ENCODE assay signal across 29 mouse cellular contexts in genomic region chr11:76505106-76505505, GRCm38 (mm10).
DNase-seq lines count a peak whose midpoint lies in the region; ATAC-seq and TF ChIP-seq lines count a peak whose summit lies in the region.
"Had no signal": no experiment of that assay in that cellular context is flagged by ENCODE, and none has a peak within 500 bp of the region (broad histone marks: within the 10 kb centered on the region; RNA-seq: fewer than 3 reads in every experiment).

No protein-coding gene starts in this region.

- H3K79me2 ChIP-seq in heart, adult 2 months (replicated peaks; ENCODE audit: control insufficient read depth, insufficient read depth, low read length) = no peaks in the 10 kb centered on the region

- no peak overlapping the region for H3K4me2 ChIP-seq in neural tube, embryonic 14.5 days (ENCODE audit: low read depth, low read length)
- peak overlapping the region; percentile 47; the same call in 1 of the 2 replicates for H3K4me2 ChIP-seq in intestine, postnatal 0 days (replicated peaks; ENCODE audit: low read depth)
- no peak overlapping the region for H3K4me2 ChIP-seq in midbrain, embryonic 16.5 days (ENCODE audit: low read length)
- H3K4me2 ChIP-seq: embryonic facial prominence, embryonic 13.5 days; forebrain, embryonic 15.5 days; heart, embryonic 13.5 days; hindbrain, embryonic 15.5 days; lung, embryonic 15.5 days; midbrain, embryonic 13.5 days had no signal

- H3K9ac ChIP-seq in heart, adult 2 months (ENCODE audit: low read depth, low read length) = no peak overlapping the region
- 0 out of 2 replicates have a peak overlapping the region, but pooled peaks have one; percentile 2 for H3K9ac ChIP-seq in neural tube, embryonic 14.5 days (replicated peaks; ENCODE audit: low read depth, low read length)
- H3K9ac ChIP-seq in intestine, postnatal 0 days (ENCODE audit: low read depth, low read length) = no peak overlapping the region
- no peak overlapping the region for H3K9ac ChIP-seq in midbrain, embryonic 16.5 days (ENCODE audit: low read depth, low read length)
- H3K9ac ChIP-seq: embryonic facial prominence, embryonic 13.5 days; forebrain, embryonic 15.5 days; heart, embryonic 13.5 days; hindbrain, embryonic 15.5 days; liver, embryonic 14.5 days; lung, embryonic 15.5 days; midbrain, embryonic 13.5 days had no signal

- H3K4me3 ChIP-seq in heart, adult 2 months = no peak overlapping the region
- no peak overlapping the region for H3K4me3 ChIP-seq in neural tube, embryonic 14.5 days (ENCODE audit: low read depth, low read length)
- no peak overlapping the region for H3K4me3 ChIP-seq in bone marrow, adult 2 months (replicated peaks; ENCODE audit: control insufficient read depth, low read depth, low read length)
- H3K4me3 ChIP-seq in intestine, postnatal 0 days (ENCODE audit: low read depth, low read length) = no peak overlapping the region
- H3K4me3 ChIP-seq in midbrain, embryonic 16.5 days (ENCODE audit: low read depth, low read length) = no peak overlapping the region
- H3K4me3 ChIP-seq: embryonic facial prominence, embryonic 13.5 days; forebrain, embryonic 10.5 days; forebrain, embryonic 15.5 days; heart, embryonic 13.5 days; hindbrain, embryonic 10.5 days; hindbrain, embryonic 15.5 days; lung, embryonic 15.5 days; midbrain, embryonic 13.5 days had no signal

- TF ChIP-seq POLR2A in heart, adult 2 months (IDR thresholded peaks at IDR 0.05; ENCODE audit: insufficient read depth, low read depth, low read length) = no peak
- no peak for TF ChIP-seq POLR2A in bone marrow, adult 2 months (IDR thresholded peaks at IDR 0.05; ENCODE audit: borderline replicate concordance, control insufficient read depth, low read depth, low read length)

- peaks cover 12% of the 10 kb centered on the region for H3K4me1 ChIP-seq in heart, adult 2 months (ENCODE audit: control insufficient read depth, insufficient read depth, low read length)
- peaks cover 29% of the 10 kb centered on the region for H3K4me1 ChIP-seq in neural tube, embryonic 14.5 days (ENCODE audit: control insufficient read depth, insufficient read depth, low read length)
- H3K4me1 ChIP-seq in bone marrow, adult 2 months (ENCODE audit: control insufficient read depth, insufficient read depth, low read length) = peaks cover 6% of the 10 kb centered on the region
- H3K4me1 ChIP-seq in intestine, postnatal 0 days (replicated peaks; ENCODE audit: control insufficient read depth, insufficient read depth, low read length) = 0 out of 2 replicates have a peak, but pooled peaks cover 8% of the 10 kb centered on the region
- H3K4me1 ChIP-seq in midbrain, embryonic 16.5 days (ENCODE audit: control insufficient read depth, insufficient read depth, low read length) = peaks cover 28% of the 10 kb centered on the region
- H3K4me1 ChIP-seq: lung, embryonic 15.5 days had no signal

- peak; percentile 34 to 36 for DNase-seq in heart, adult 2 months
- DNase-seq in heart, adult 8-10 months (ENCODE audit: low spot score) = no peak
- DNase-seq in neural tube, embryonic 10.5 days (ENCODE audit: extremely low spot score, low spot score) = no peak
- DNase-seq in spleen, postnatal 36 days (ENCODE audit: low spot score in 2 of 2) = no peak
- DNase-seq: adrenal gland, postnatal 14 days; cerebellum, adult 18-20 months; gastrocnemius, postnatal 14 days; heart, postnatal 10 days; kidney, adult 11 months; kidney, postnatal 14 days; liver; lung, postnatal 4 days; right cerebral cortex, postnatal 25 days; spleen, adult 18-20 months; thymus, adult 18-20 months had no signal

- ATAC-seq in neural tube, embryonic 14.5 days (ENCODE audit: low read depth) = no peak
- peak; percentile 39 for ATAC-seq in intestine, postnatal 0 days
- no peak for ATAC-seq in midbrain, embryonic 16.5 days
- ATAC-seq: forebrain, embryonic 15.5 days; midbrain, embryonic 13.5 days had no signal

- H3K9me3 ChIP-seq in neural tube, embryonic 14.5 days (ENCODE audit: control insufficient read depth, low read length) = no peaks in the 10 kb centered on the region
- H3K9me3 ChIP-seq in intestine, postnatal 0 days (ENCODE audit: control insufficient read depth) = no peaks in the 10 kb centered on the region
- H3K9me3 ChIP-seq in midbrain, embryonic 16.5 days (replicated peaks; ENCODE audit: control insufficient read depth, low read length, poor library complexity, severe bottlenecking) = no peaks in the 10 kb centered on the region
- H3K9me3 ChIP-seq: embryonic facial prominence, embryonic 13.5 days; forebrain, embryonic 10.5 days; forebrain, embryonic 15.5 days; heart, embryonic 13.5 days; hindbrain, embryonic 10.5 days; hindbrain, embryonic 15.5 days; lung, embryonic 15.5 days; midbrain, embryonic 13.5 days had no signal

- H3K36me3 ChIP-seq in heart, adult 2 months (ENCODE audit: control insufficient read depth, insufficient read depth, low read length) = peaks cover 2% of the 10 kb centered on the region; the same call in 1 of the 2 replicates
- H3K36me3 ChIP-seq in neural tube, embryonic 14.5 days (ENCODE audit: control insufficient read depth, insufficient read depth, low read length) = no peaks in the 10 kb centered on the region
- no peaks in the 10 kb centered on the region; the same call in 1 of the 2 replicates for H3K36me3 ChIP-seq in intestine, postnatal 0 days (ENCODE audit: control insufficient read depth, insufficient read depth)
- H3K36me3 ChIP-seq in midbrain, embryonic 16.5 days (ENCODE audit: control insufficient read depth, insufficient read depth, low read length) = no peaks in the 10 kb centered on the region
- H3K36me3 ChIP-seq: embryonic facial prominence, embryonic 13.5 days; forebrain, embryonic 15.5 days; heart, embryonic 13.5 days; hindbrain, embryonic 15.5 days; lung, embryonic 15.5 days; midbrain, embryonic 13.5 days had no signal

- no peak for TF ChIP-seq CTCF in heart, adult 2 months (IDR thresholded peaks at IDR 0.05)
- TF ChIP-seq CTCF in bone marrow, adult 2 months (IDR thresholded peaks at IDR 0.05; ENCODE audit: control insufficient read depth, insufficient read depth, low read length) = no peak
- TF ChIP-seq CTCF in intestine, postnatal 0 days (IDR thresholded peaks at IDR 0.05; ENCODE audit: low read depth) = no peak

- no peaks in the 10 kb centered on the region for H3K27me3 ChIP-seq in heart, adult 2 months (ENCODE audit: control insufficient read depth, insufficient read depth, low read length)
- no peaks in the 10 kb centered on the region for H3K27me3 ChIP-seq in neural tube, embryonic 14.5 days (ENCODE audit: control insufficient read depth, insufficient read depth, low read length)
- no peaks in the 10 kb centered on the region for H3K27me3 ChIP-seq in intestine, postnatal 0 days (replicated peaks; ENCODE audit: control insufficient read depth, insufficient read depth, low read length)
- no peaks in the 10 kb centered on the region for H3K27me3 ChIP-seq in midbrain, embryonic 16.5 days (ENCODE audit: control insufficient read depth, insufficient read depth, low read depth, low read length)
- H3K27me3 ChIP-seq: embryonic facial prominence, embryonic 13.5 days; forebrain, embryonic 15.5 days; heart, embryonic 13.5 days; hindbrain, embryonic 15.5 days; lung, embryonic 15.5 days; midbrain, embryonic 13.5 days had no signal

- intact Hi-C loops in heart, adult 2 months (cut with DNase I) = no loop called here

- H3K27ac ChIP-seq in heart, adult 2 months = peak overlapping the region; percentile 73
- no peak overlapping the region for H3K27ac ChIP-seq in neural tube, embryonic 14.5 days (ENCODE audit: low read depth, low read length)
- peak overlapping the region; percentile 33; the same call in 1 of the 2 replicates for H3K27ac ChIP-seq in bone marrow, adult 2 months (ENCODE audit: control insufficient read depth, insufficient read depth, low read depth, low read length, poor library complexity)
- peak overlapping the region; percentile 71; the same call in 1 of the 2 replicates for H3K27ac ChIP-seq in intestine, postnatal 0 days (ENCODE audit: low read depth, low read length)
- no peak overlapping the region for H3K27ac ChIP-seq in midbrain, embryonic 16.5 days (ENCODE audit: low read length)
- H3K27ac ChIP-seq: embryonic facial prominence, embryonic 13.5 days; forebrain, embryonic 10.5 days; forebrain, embryonic 15.5 days; heart, embryonic 13.5 days; hindbrain, embryonic 10.5 days; hindbrain, embryonic 15.5 days; liver, embryonic 14.5 days; lung, embryonic 15.5 days; midbrain, embryonic 13.5 days; stomach, postnatal 0 days had no signal

- WGBS in heart, adult 2 months = 72% methylated on average over 1 of the region's 1 CpGs
- 95% methylated on average over 1 of the region's 1 CpGs for WGBS in neural tube, embryonic 14.5 days
- WGBS in bone marrow, adult 2 months = 36% methylated on average over 1 of the region's 1 CpGs
- WGBS in intestine, postnatal 0 days = 95% methylated on average over 1 of the region's 1 CpGs
- 88% methylated on average over 1 of the region's 1 CpGs for WGBS in midbrain, embryonic 16.5 days

- no peak for TF ChIP-seq EP300 in heart, adult 2 months (IDR thresholded peaks at IDR 0.05; ENCODE audit: insufficient read depth, low read depth, low read length)

Comparison
In these comparisons a context has a peak if more than half of its experiments do, and no peak if none do; other contexts are left out.
1. DNase-seq: peak in heart, adult 2 months (2 of 2); none in heart, adult 8-10 months (single experiment), neural tube, embryonic 10.5 days (single experiment) and spleen, postnatal 36 days (0 of 2).
2. H3K27ac ChIP-seq: peak in heart, adult 2 months (single experiment), bone marrow, adult 2 months (single experiment) and intestine, postnatal 0 days (single experiment); none in neural tube, embryonic 14.5 days (single experiment) and midbrain, embryonic 16.5 days (single experiment).